Mouse (Mus musculus) telencephalon, adult 2 months (tissue): ENCODE results near the gene Ppie.
A peak's percentile ranks its signal among the peaks of the same experiment; 100 is the strongest.
"Not testable (repeated sequence)": the region's sequence is repeated elsewhere in the genome, so short reads cannot be mapped to it uniquely, and the experiment has no call there.

ENCODE experiments used
- DNase-seq: peaks from one replicate; pipeline ENCODE4 v3.0.0-alpha.2; 2011; ENCODE audit warnings: low read depth, low spot score

Gene Ppie

DNA sequence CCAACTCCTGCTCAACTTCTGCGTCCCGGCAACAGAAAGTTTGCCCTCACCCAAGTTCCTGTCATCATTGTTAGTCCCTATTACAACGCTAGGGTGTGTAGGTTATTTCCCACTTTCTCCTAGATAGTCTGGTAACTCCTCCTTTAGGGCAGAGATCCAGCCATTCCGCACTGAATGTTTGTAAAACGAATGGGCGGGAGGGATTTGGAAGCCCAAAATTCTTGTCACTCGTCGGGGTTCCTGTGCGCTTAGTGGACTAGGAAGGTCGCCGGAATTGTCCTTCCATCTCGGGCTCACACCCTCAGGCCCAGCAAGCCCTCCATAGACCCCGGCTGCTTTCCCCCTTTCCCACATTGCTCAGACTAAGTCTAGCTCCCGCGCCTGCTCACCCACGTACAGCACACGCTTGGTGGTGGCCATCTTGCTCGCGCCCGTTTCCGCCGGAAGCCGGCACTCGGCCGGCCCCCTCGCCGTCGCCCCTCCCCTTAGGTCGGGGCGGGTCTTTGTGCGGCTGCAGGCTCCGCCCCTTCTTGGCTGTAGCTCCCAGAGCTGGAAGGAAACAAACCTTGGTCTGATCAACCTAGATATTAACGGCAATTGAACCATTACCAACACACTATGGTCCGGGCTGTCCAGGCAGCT lies at the start of gene Ppie:
Gene Ppie, minus strand, starts transcription at position 439 of the 642 bp plus-strand sequence.
- DNase-seq, result peak; percentile 72

DNA sequence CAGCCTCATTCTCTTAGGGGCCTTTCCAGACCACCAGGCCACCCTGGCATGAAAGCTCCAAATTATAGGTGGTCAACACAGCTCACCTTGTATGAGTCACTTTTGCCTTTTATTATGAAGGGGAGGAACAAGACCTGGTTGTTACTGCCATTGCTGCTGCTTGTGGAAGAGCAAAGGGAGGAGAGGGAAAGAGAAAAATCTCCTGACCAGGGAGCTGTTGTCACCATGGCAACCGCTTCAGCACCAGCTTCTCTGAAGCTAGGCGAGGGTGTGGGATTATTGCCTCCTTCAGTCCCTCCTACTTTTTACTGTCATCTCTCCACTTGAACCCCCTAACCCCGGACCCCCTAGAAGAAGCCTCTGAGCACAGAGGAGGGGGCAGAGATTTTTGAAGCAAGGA lies 45.1 kb upstream of the Ppie start:
- DNase-seq, result no peak

DNA sequence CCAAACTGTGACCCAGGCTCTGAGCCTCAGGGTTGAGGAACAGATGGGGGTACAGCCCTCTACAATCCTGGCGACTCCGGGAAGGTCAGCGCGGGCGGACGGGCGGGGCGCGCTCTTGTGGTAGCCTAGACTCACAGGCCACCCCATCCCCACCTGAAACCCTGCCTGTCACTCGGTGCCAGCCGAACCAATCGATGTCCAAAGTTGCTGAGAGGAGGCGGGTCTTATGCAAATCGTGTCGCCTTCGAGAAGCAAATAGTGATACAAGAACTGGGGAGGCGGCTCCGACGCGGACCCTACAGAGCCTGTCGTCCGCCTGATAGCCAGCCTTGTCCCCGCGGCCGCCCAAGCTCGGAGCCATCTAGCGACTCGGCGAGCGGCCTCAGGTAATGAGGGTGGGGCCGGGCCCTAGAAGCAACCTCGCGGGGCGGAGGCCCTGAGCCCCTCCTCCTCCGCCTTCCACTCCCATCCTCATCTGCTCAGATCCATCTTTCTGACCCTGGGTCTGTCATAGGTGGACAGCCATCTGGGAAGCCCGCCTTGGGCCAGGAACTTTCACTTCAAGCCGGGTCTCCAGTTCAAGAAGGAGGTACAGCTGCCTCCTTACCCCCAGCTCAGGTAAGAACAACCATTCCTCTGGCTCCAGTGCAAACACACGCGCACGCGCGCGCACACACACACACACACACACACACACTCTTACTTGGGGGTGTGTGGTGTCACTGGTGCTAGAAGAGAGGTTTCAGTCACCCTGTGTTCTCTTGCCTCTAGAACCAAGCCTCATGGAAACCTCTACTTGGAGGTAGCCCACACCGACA lies 43.7 kb upstream of the Ppie start:
- DNase-seq, result peak; percentile 95

- DNase-seq, result no peak
Measured at GRCm38 (mm10) chr4:123182328-123183238, 42.8 kb upstream of the Ppie start, which contains the start of gene Hpcal4. Gene Hpcal4, plus strand, starts transcription at chr4:123183227.

GRCm38 (mm10) chr4:123171811-123172210 lies 32.1 kb upstream of the Ppie start:
- no peak for DNase-seq

GRCm38 (mm10) chr4:123164157-123164556 lies 24.4 kb upstream of the Ppie start:
- peak; percentile 71 for DNase-seq

DNA sequence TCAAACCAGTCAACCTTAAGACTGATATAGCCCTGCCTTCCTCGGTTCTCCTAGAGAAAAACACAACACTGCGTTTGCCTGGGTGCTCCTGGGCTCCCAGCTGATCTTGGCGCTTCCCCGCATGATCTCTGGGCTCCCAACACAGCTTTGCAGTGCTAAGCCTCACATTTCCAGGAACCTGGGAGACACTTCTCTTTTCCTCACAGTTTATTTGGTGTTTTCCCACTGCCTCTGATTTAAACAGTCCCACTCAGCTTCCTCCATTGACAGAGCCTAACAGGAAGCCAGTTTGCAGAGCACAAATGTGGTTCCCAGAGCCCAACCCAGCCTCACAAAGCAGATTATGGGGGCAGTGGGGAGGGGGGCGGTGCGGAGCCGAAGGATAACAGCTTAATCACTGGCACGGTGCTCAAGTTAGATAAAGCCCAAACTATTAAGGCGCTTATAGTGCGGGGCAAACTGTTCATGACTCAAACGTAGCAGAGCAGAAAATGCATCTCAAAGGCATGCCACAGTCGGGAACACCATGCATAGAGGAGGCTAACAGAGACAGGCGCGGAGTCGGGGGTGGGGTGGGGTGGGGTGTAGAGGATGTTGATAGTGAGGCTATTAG lies 22.7 kb upstream of the Ppie start:
- DNase-seq, result no peak

DNA sequence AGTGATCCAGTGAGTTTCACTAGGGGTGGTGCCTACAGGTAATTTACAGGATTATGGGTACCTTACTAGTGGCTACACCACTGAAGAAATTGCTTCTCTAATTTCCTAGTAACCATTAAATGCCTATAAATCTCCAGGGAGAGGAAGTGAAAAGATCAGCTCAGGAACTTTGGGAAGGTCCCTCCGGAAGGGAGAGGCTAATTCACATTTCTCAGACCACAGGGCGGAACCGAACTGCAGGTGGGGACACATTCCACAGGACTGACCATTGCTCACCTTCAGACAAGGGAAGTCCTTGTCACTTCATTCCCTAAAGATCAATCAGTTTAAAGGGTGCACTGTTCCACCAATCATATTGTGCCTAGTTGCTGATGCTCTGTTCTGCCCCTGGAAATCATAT lies 21.5 kb upstream of the Ppie start:
- not testable (repeated sequence) for DNase-seq

GRCm38 (mm10) chr4:123160571-123160970 lies 20.8 kb upstream of the Ppie start:
- DNase-seq, result no peak

GRCm38 (mm10) chr4:123155840-123156239 lies 16.1 kb upstream of the Ppie start:
- DNase-seq, result no peak

DNA sequence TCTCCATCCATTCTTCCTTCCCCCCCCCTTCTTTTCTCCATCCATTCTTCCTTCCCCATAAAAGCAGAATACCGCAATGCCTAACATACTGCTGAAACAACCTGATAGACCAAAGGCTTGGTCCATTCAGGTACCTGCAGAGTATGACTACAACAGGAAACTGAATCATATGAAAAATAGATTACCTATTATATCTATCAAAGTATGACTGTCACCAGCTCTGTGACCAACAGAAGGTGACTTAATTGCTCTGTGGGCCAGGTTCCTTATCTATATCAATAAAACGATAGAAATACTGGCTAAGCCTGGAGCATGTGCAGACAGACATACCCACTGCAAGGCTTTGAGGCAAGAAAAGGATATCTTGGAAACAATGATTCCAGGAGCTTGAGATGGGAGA lies 15.7 kb upstream of the Ppie start:
- DNase-seq, result no peak

DNA sequence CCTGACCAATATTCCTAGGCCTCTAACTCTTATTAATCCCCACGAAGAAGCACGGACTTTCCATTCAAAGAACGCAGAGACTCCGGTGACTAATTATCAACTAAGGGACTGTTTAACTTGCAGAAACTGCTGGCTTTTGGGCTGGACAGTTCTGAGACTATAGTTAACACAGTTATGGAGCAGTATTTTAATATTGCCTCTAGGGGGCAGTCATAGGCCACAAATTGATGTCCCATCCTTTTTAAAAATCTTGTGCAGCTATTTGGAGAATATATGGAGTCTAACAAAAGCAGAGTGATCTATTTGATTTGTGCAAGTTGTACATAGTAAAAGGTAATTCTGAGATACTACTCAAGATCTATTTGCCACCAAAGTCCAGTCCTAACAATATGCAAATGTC lies 15.3 kb upstream of the Ppie start:
- no peak for DNase-seq

GRCm38 (mm10) chr4:123152976-123153375 lies 13.2 kb upstream of the Ppie start:
- peak; percentile 85 for DNase-seq

GRCm38 (mm10) chr4:123152003-123152402 lies 12.3 kb upstream of the Ppie start:
- no peak for DNase-seq

DNA sequence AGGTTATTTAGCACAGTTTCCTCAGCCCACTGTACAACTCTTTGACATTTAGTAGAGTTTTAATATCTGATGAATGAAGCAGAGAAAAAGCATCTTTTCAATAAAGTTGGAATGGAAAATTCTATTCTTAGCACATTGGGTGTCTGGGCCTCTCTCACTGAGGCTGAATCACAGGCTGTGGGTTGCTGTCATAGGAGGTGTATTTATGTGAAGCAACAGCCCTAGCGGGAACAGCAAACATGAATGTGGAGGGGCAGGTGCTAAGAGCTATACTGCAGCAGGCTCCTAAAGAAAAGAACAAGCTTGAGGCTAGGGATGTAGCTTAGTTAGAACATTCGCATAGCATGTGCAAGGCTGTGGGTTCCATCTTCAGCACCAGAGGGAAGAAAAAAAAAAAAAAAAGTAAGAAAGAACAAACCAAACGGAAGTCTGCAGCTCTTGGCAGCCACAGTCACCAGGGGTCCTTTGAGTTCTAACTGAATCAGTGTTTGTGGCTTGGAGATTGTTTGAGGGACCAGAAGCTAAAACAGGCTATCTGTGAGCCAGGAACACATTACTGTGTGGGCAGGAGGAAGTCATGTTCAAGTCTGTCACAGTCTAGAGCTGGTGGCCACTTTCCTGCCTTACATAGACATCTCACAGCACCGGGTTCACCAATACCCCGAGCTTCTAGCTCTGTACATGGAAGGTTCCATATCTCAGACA lies 7.8 kb upstream of the Ppie start:
- DNase-seq, result peak; percentile 81

DNA sequence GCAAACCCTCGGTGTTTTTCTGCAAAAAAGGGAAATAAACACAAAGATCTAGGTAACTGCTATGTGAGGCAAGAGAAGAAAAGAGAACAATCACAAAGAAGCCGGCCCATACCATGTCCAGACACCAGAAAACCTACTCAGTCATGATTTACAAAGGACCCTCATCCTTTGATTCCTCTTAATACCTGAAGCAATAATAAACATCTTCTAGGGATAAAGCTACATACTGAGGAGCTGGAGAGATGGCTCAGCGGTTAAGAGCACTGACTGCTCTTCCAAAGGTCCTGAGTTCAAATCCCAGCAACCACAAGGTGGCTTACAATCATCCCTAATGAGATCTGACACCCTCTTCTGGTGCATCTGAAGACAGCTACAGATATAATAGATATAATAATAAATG lies 2.2 kb downstream of the Ppie start:
- DNase-seq, result no peak

GRCm38 (mm10) chr4:123127051-123127450 lies 12.7 kb downstream of the Ppie start:
- DNase-seq, result no peak

- no peak for DNase-seq
Measured at GRCm38 (mm10) chr4:123126626-123127025, 13.1 kb downstream of the Ppie start.

DNA sequence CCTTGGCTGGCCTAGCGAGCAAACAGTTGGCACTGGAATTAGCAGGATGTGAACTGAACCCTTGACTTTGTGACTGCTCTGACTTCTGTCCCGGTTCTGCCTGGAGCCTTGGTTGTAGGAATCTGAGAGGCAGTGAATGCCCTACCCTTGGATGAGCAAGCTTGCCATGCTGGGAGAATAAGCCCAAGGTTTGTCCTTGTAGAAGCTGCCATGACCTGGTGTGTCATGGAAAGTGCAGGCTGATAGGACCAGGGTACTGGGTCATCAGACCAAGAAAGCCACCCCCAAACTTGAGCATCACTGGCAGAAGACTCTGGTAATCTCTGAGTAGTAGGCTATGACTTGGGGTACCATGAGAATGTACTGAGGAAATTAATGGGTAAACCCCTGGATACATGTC lies 18.5 kb downstream of the Ppie start:
- DNase-seq, result no peak

DNA sequence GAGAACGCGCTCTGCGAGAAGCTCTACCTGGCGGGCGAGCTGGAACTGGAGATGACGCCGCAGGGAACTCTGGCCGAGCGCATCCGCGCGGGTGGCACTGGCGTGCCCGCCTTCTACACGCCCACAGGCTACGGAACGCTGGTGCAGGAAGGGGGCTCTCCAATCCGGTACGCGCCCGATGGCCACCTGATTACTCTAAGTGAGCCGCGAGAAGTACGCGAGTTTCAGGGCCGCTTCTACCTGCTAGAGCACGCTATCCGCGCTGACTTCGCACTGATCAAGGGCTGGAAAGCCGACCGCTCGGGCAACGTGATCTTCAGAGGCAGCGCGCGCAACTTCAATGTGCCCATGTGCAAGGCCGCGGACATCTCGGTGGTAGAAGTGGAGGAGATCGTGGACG lies 23.1 kb downstream of the Ppie start:
- not testable (repeated sequence) for DNase-seq

GRCm38 (mm10) chr4:123116011-123116410 lies 23.7 kb downstream of the Ppie start, which contains the start of gene Oxct2b:
Gene Oxct2b, plus strand, starts transcription at chr4:123116266.
- DNase-seq, result no peak
